Mouse (Mus musculus) spleen, adult 12 weeks (tissue): ENCODE results near the gene Gm30083.

ENCODE experiments used
- DNase-seq: peaks from one replicate; pipeline ENCODE4 v3.0.0; 2022; ENCODE audit warnings: low spot score

Gm30083 gene

GRCm38 (mm10) chr14:34015063-34015462 lies at the start of gene Gm30083:
Gene Gm30083 (minus strand): TSS chr14:34015182.
- no peak for DNase-seq

DNA sequence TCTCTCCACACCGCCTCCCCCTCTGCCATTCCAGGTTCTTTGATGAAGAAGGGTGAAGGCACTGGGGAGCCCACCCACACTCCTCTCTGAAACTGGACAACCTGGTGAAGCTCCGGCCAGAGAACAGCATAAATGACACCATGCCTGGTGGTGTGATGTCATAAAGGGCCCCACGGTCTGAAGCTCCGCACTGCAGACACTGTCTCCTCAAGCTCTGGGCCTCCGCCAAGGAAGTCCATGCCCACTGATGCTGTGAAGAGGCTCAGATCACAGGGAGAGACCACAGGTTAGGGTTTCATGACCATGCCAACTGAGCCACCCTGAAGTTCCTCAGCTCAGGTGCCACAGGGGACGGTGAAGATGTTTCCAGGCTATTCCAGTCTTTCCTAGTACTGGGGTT lies 37.5 kb upstream of the Gm30083 start, which contains the start of gene Antxrl:
Gene Antxrl, plus strand, starts transcription at position 192 of the 400 bp plus-strand sequence.
- DNase-seq: no peak

- DNase-seq: no peak
Observed at GRCm38 (mm10) chr14:34050101-34050779, 35.3 kb upstream of the Gm30083 start.

DNA sequence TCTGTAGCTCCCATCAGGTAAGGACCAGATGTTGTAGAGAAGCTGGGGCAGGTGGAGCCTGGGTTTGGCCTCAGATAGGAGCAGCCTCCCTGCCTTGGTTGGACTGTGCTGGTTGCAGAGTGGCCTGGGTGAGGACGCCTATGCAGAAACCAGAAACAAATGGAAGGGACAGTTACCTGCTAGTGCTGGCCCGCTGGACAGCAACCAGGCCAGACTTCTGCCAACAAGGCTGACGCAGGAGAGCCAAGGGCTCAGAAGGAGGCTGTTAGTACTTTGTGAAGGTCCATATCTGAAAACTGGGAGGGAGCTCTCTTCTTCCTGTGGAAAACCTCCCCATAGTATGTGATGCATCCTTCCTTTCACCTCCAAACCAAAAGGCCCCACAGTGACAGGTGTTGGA lies 28.4 kb upstream of the Gm30083 start:
- DNase-seq: no peak

DNA sequence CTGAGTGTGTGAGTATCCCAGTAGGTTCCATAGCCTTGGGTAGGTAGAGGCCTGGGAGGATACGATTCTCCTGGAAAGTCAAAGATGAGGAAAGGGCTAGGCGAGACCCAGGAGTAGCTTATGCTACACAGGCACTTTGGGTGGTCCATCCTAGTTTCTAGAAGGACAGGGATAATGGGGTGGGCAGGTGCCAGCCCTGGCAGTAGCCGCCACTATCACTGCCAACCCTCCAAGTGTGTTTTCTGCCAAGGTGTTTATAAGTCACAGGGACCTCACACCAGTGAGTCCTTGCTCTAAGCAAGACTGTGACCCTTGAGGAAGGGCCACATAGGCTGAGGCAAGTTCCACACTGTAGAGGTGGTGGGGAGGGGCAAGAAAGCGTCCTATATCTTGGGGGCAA lies 26.3 kb upstream of the Gm30083 start:
- DNase-seq: no peak

GRCm38 (mm10) chr14:34033841-34034610 lies 19.0 kb upstream of the Gm30083 start:
- DNase-seq: no peak

GRCm38 (mm10) chr14:34026710-34027109 lies 11.7 kb upstream of the Gm30083 start:
- no peak for DNase-seq

DNA sequence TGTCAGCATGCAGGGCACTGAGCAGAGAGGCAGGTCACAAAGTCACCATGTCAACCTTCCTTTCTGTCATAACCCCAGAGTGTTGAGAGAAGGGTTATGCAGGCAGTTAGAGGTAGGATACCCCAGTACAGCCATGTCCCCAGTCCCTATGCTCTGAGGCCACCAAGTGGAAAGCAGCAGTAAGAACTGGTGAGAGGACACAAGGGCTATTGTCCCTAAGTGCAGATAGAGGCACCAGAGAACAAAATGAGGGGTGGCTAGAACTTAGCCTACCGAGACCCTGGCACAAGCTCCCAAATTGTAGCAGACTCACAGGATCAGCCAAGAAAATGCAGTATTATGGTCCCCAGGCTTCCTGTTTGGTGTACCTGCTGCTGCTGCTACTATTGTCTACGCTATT lies 2.0 kb upstream of the Gm30083 start:
- DNase-seq: no peak

DNA sequence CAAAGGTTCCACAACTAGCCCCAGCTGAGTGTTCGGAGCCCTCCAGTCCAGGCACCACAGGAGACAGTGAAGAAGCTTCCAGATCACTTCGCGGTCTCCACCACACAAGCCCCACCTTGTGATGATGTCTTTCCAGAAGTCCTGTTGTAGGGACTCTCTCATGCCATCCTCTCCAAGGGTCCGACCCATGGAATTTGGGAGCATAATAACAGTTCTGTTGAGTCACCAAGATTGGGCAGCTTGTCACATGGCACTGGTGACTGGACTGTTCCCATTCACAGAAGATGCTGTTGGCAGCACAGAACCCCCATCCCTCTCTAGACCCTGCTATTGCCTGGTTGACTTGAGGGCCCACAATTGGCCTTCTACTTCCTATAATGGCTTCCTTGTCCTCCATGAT lies 1.4 kb upstream of the Gm30083 start, which contains the start of gene Gm5460:
Gene Gm5460, plus strand, starts transcription at position 378 of the 400 bp plus-strand sequence.
- no peak for DNase-seq

DNA sequence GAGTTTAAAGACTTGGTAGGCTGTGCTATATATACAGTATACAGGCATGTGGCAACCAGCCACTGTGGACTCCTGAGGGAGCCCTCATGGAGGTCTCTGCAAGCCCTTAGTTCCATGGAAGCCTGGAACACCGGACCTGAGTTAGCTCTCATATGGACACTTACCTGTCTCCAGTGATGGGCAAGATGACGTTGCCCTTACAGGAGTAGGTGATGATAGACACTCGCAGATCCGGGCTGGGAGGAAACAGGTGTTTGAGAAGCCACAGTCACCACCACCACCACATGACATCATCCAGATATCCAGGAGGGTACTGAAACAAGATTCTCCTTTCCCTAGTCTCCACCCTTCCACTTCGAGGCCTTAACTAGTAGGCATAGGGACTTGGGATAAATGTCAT lies 12.6 kb downstream of the Gm30083 start:
- DNase-seq: no peak

DNA sequence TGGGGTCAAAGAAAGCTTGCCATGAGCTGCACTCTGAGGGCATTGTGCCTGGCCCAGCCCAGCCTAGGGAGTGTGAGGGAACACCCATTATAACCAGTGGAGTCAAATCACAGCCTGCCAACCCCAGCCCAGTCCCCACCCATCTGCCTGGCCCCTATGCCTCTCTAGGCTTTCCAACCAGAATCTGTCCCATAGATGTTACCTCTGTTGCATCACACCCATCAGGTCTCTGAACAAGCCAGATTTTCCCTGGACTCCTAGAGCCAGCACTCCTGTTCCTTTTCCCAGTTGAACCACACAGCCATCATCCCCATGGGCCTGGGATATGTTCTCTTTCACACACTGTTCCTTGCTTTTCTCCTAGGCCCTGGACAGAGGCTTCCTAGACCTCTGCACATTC lies 13.5 kb downstream of the Gm30083 start:
- no peak for DNase-seq

DNA sequence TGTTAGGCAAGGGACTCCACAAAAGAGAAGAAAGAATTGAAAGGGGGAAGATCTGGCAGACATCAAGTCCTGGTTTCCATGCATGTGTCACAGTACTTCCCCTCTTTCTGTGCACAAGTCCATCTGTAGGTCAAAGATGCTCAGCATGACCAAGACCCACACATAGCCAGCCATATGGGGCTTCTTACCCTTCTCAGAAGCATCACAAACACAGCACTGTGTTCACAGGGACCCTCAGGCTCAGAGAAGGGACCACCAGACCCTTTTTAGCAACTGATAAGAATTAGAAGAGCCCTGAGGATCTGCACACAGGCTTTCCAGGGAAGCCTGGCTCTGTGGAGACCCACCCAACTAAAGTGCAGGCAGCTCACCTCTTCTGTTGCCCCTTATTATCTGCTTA lies 14.9 kb downstream of the Gm30083 start:
- DNase-seq: no peak

DNA sequence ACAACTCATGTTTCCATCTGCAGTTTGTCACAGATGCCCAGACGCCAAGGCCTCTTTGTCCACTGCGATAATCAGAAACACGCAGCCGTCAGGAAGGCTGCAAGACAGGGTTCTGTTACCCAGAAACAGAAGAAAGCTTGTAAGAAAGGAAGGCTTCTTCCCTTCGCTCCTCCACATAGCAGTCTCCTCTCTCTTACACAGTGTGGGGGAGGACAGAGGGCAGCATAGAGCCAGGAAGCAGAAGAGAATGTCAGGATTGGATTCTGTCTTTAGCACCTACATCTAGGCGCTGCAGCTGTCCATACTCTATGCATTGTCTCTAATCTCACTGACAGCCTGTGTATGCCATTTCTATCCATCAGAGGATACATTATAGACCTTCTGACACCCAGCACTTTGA lies 17.6 kb downstream of the Gm30083 start:
- DNase-seq: no peak

GRCm38 (mm10) chr14:33993521-33994289 lies 21.3 kb downstream of the Gm30083 start:
- DNase-seq: no peak

DNA sequence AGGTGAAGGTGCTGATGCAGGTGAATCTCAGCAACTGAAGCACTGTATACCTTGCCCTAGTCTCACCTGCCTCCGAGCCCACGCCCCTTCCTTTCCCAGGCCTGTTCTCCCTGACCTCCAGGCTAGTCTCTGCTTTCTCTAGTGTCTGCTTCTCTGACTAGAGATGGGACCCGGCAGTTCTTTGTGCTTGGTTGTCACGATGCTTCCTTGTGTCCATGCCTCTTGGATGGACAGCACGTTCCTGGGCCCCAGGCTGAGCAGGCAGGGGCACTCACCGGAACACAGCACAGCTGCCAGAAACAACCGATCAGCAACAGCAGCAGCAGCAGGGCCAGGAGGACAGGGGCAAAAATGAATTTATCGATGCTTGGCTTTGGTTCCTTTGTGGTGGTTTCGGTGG lies 21.9 kb downstream of the Gm30083 start:
- DNase-seq: no peak

DNA sequence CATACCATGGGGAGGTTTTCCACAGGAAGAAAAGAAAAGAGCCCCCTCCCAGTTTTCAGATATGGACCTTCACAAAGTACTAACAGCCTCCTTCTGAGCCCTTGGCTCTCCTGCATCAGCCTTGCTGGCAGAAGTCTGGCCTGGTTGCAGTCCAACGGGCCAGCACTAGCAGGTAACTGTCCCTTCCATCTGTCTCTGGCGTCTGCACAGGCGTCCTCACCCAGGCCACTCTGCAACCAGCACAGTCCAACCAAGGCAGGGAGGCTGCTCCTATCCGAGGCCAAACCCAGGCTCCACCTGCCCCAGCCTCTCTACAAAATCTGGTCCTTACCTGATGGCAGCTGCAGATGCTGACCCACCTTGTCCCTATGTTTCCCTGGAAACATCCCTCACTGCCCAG lies 23.0 kb downstream of the Gm30083 start:
- no peak for DNase-seq

DNA sequence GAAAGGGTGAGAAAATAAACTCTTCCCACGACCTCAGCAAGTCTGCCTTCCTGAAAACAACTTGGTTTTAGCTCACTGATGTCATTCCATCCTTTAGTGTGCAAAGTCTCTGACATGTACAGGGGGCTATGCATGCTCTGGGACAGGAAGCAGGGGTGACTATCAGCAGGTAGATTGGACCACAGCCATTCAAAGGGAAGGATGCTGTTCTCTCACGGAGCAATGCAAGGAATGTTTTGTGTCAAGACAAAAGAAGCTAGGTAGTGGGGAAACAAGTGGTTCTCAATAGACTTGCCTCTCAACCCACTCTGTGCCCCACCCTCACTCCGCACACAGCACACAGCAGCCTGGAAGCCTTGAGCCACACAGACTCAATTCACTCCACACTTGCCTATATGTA lies 25.8 kb downstream of the Gm30083 start:
- DNase-seq: no peak

DNA sequence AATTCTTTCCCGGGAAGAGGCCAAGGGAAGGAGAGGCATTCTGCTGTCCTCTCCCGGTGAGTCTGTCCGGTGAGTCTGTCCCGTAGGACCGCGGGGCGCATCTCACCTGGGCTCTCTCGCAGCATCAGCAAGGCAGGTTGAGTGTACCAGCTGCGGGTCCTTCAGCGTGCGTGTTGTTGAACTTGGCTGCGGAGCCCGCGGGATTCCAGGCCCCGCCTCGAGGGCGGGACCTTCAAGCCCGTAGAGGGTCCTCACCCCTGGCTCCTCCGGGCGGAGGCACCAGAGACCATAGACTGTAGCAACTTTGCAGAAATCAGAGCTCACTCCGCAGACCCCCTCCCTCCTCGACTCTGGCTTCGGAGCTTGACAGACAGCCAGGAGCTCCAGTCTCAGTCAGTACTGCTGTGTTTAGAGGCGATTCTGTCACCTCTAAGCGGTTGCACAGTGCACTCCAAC lies 36.4 kb downstream of the Gm30083 start, which contains the start of gene Zfp488:
Gene Zfp488, minus strand, starts transcription at position 161 of the 456 bp plus-strand sequence.
- no peak for DNase-seq

DNA sequence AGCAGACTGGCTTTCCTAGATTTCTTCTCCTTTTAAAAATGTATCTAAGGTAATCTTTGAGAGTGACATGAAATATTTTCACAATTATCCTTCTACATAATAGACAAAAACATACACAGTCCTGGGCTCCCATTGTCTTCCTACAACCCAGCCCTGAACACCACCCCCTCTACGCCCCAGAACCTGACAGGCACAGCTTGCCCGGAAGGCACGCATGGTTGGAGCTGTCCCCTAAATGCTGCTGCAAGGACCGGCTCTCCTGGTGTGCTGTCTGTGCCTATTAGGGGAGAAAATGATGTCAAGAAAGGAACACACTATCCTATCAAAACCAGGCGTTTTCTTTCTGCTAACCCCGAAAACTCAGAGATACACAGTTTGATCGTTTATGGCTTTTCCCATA lies 37.2 kb downstream of the Gm30083 start:
- DNase-seq: no peak

DNA sequence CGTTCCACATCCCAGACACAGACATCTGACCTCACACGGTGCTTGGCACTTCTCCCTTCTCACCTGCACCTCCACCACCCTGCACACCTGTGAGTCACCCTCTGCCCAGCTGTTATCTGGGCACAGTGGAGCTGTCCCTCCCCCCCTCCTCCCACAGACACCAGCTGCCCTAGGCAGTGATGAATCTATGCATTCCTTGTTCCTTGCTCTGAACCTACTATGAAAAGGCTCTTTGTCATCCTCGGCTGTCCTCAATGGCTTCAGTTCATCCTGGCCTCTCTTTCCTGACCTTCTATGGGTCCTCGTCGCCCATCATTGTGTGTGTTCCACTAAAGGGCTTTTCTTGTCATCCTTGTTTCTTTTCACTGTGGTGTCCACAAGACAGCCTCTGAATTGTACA lies 40.2 kb downstream of the Gm30083 start:
- no peak for DNase-seq

DNA sequence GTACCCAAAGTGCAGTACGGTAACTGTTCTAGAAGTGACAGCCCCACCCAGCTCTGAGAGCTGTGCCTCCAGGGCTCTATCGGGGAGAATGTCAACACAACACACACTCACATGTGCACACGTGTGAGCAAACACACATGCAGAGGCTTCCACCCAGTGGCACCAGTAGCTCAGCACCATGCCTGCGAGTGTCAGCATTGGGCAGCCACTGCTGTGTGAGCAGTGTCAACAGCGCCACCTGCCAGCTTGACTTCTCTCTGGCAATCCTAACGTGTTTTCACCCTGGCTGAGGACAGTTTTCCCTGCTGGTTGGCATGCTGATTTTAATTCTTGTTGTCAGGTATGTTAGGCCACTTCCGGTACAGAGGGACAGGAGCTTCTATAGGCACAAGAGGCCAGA lies 42.3 kb downstream of the Gm30083 start:
- DNase-seq: no peak

- no peak for DNase-seq
Observed at GRCm38 (mm10) chr14:33965675-33966074, 49.3 kb downstream of the Gm30083 start.

GRCm38 (mm10) chr14:33959341-33959740 lies 55.6 kb downstream of the Gm30083 start:
- DNase-seq: no peak
